8 mouse cellular contexts compared by ENCODE assay signal in the genomic region with DNA sequence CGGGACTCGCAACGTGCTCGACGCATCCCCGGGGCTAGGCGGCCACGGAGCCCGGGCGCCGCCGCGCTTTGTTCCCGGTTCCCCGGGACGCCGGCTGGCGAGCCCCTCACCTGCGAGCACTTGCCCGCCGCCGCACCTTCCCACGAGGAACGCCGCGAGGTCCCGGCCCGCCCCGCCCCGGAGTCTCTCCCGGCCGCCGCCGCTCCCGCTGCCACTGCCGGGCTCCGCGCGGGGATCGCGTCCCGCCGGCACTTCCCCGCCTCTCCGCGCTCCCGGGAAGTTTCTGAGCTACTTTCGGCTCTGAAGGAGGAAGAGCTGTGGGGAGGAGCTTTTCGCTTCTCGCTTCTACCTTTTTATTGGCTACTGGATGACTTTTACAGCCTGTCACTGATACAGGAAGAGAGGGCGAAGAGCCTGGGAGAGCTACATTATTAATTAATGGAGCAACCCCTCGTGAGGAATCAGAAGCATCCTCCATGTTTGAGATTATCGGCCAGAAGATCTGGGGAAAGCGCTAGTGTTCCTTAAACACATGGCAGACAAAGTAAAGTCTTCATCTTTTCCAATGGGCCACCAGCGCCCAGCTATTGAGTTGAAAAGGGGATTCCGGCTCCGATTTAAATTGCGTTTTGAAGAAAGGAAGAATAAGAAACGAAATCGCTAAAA. TPM values are rescaled to one million over a fixed set of nuclear protein-coding genes. Genes with fewer than 3 reads are reported as not detected.
DNase-seq lines count a peak whose midpoint lies in the region; ATAC-seq and TF ChIP-seq lines count a peak whose summit lies in the region.

A gene (minus strand): TSS at position 478 of the 666 bp plus-strand sequence.

- H3K27ac ChIP-seq in forebrain, embryonic 13.5 days, result peak within 1 kb of the TSS; percentile 88
- H3K27ac ChIP-seq in lung, postnatal 0 days (ENCODE audit: low read length), result peak within 1 kb of the TSS; percentile 92

- H3K4me2 ChIP-seq in forebrain, embryonic 13.5 days, result peak within 1 kb of the TSS; percentile 81
- H3K4me2 ChIP-seq in lung, postnatal 0 days (replicated peaks; ENCODE audit: low read depth, low read length), result peak within 1 kb of the TSS; percentile 88

- peak; percentile 79 for ATAC-seq in forebrain, embryonic 13.5 days
- ATAC-seq in lung, postnatal 0 days, result peak; percentile 70

- intact Hi-C loops in heart, postnatal 14 days (cut with DNase I), result loop anchor here (10.0 kb wide), 1 partner anchor 151 kb away; no protein-coding TSS in a partner anchor

- 0% methylated on average over 42 of the region's 60 CpGs for WGBS in forebrain, embryonic 13.5 days
- WGBS in lung, postnatal 0 days, result under 1% methylated on average over 39 of the region's 60 CpGs

- H3K36me3 ChIP-seq in forebrain, embryonic 13.5 days (ENCODE audit: poor library complexity, severe bottlenecking), result 0 out of 2 replicates have a peak, but pooled peaks cover 8% of the 10 kb centered on the region
- H3K36me3 ChIP-seq in lung, postnatal 0 days (ENCODE audit: insufficient read depth, low read length), result no peaks in the 10 kb centered on the region

- H3K27me3 ChIP-seq in forebrain, embryonic 13.5 days, result no peaks in the 10 kb centered on the region
- no peaks in the 10 kb centered on the region for H3K27me3 ChIP-seq in lung, postnatal 0 days (replicated peaks; ENCODE audit: insufficient read depth, low read length)

- H3K9me3 ChIP-seq in forebrain, embryonic 13.5 days (replicated peaks), result no peaks in the 10 kb centered on the region
- no peaks in the 10 kb centered on the region for H3K9me3 ChIP-seq in lung, postnatal 0 days (ENCODE audit: low read length)

- peak; percentile 93 for DNase-seq in MEL-GATA-1-ER (ENCODE audit: extremely low read depth, low read depth)
- peak; percentile 81 for DNase-seq in c-Kit-positive CD71-positive TER-119-positive erythroid progenitor cells, embryonic 14.5 days (ENCODE audit: low spot score)
- DNase-seq in heart, postnatal 14 days, result peak; percentile 64 to 75
- peak; percentile 85 to 86 for DNase-seq in kidney, postnatal 36 days
- DNase-seq in lung, postnatal 0 days (ENCODE audit: low spot score), result peak; percentile 94
- peak; percentile 65 for DNase-seq in ovary, adult 18-20 months (ENCODE audit: low spot score)
- DNase-seq in thymus, postnatal 10 days (ENCODE audit: low spot score in 2 of 2), result peak; percentile 21 to 34

- TF ChIP-seq CTCF in lung, postnatal 0 days (IDR thresholded peaks at IDR 0.05), result no peak

- peak within 1 kb of the TSS; percentile 91 for H3K4me3 ChIP-seq in forebrain, embryonic 13.5 days
- peak within 1 kb of the TSS; percentile 89 for H3K4me3 ChIP-seq in lung, postnatal 0 days (ENCODE audit: low read depth, low read length)

- peaks cover 7% of the 10 kb centered on the region for H3K4me1 ChIP-seq in forebrain, embryonic 13.5 days
- H3K4me1 ChIP-seq in lung, postnatal 0 days (ENCODE audit: insufficient read depth, low read depth, low read length), result peaks cover 2% of the 10 kb centered on the region; the same call in 1 of the 2 replicates

- peak within 1 kb of the TSS; percentile 89 for H3K9ac ChIP-seq in forebrain, embryonic 13.5 days
- peak within 1 kb of the TSS; percentile 82 for H3K9ac ChIP-seq in lung, postnatal 0 days (replicated peaks; ENCODE audit: low read depth)

- no peak for TF ChIP-seq EP300 in lung, postnatal 0 days (IDR thresholded peaks at IDR 0.05)

RNA-seq across cellular contexts. Expression of the gene that starts here (rescaled TPM):
- not detected in 2 replicates for polyA plus RNA-seq in forebrain, embryonic 13.5 days (2015; fragmentation: Nextera tagmentation; extraction: Ambion mirVana)
- not detected for total RNA-seq in heart, postnatal 14 days (2021)
- polyA plus RNA-seq in lung, postnatal 0 days (2015; fragmentation: Nextera tagmentation; extraction: Ambion mirVana), result not detected in 2 replicates

Comparison
In these comparisons a context has a peak if more than half of its experiments do, and no peak if none do; other contexts are left out.
1. Peak in every context shown above with its lines: DNase-seq, ATAC-seq, H3K4me3 ChIP-seq and H3K27ac ChIP-seq.
2. Peak in ATAC-seq, H3K4me3 ChIP-seq, H3K27ac ChIP-seq, H3K9ac ChIP-seq and H3K4me2 ChIP-seq in forebrain, embryonic 13.5 days; RNA of the gene not detected or under 1 TPM.
3. Peak in DNase-seq in heart, postnatal 14 days; RNA of the gene not detected or under 1 TPM.
4. Peak in DNase-seq, ATAC-seq, H3K4me3 ChIP-seq, H3K27ac ChIP-seq, H3K9ac ChIP-seq and H3K4me2 ChIP-seq in lung, postnatal 0 days; RNA of the gene not detected or under 1 TPM.
5. DNase-seq: peak in every context shown above with its lines; median percentile 94 in lung, postnatal 0 days; 93 in MEL-GATA-1-ER; 86 in kidney, postnatal 36 days; 81 in c-Kit-positive CD71-positive TER-119-positive erythroid progenitor cells, embryonic 14.5 days; 70 in heart, postnatal 14 days; 65 in ovary, adult 18-20 months; 28 in thymus, postnatal 10 days.